Comparison of ENCODE assay signal across 15 mouse cellular contexts in the genomic region with DNA sequence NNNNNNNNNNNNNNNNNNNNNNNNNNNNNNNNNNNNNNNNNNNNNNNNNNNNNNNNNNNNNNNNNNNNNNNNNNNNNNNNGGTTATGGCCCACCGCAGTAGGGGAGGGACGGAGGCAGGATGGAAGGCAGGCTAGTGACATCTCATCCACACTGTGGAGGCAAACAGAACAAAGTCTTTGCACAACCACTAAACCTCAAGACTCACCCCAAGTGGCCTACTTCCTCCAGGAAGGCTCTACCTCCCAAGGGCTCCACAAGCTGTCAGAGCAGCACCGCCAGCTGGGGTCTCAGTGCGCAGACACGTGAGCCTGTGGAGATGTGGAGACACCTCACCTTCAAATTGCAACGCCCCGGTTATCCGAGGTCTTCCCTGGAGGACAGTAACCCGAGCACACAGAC.
"Had no signal": no experiment of that assay in that cellular context is flagged by ENCODE, and none has a peak within 500 bp of the region (broad histone marks: within the 10 kb centered on the region; RNA-seq: fewer than 3 reads in every experiment).

No protein-coding gene starts in this region.

- H3K9ac ChIP-seq: intestine, embryonic 15.5 days; limb, embryonic 13.5 days; liver, embryonic 14.5 days; midbrain, embryonic 13.5 days had no signal

- DNase-seq: kidney, adult 18-20 months; kidney, adult 9 months; kidney, postnatal 14 days; kidney, postnatal 4 days; lung, adult 2 months; lung, postnatal 14 days; lung, postnatal 4 days; thymus, adult 18-20 months; thymus, postnatal 36 days had no signal

- H3K36me3 ChIP-seq: intestine, embryonic 15.5 days; limb, embryonic 10.5 days; limb, embryonic 13.5 days; midbrain, embryonic 13.5 days had no signal

- H3K4me3 ChIP-seq: intestine, embryonic 15.5 days; limb, embryonic 10.5 days; limb, embryonic 13.5 days; megakaryocyte, embryonic 14.5 days; midbrain, embryonic 13.5 days had no signal

- H3K4me1 ChIP-seq: megakaryocyte, embryonic 14.5 days had no signal

- ATAC-seq: intestine, embryonic 15.5 days; midbrain, embryonic 13.5 days had no signal

- H3K9me3 ChIP-seq: intestine, embryonic 15.5 days; limb, embryonic 10.5 days; limb, embryonic 13.5 days; midbrain, embryonic 13.5 days had no signal

- H3K27me3 ChIP-seq: intestine, embryonic 15.5 days; midbrain, embryonic 13.5 days had no signal

- H3K4me2 ChIP-seq: intestine, embryonic 15.5 days; limb, embryonic 13.5 days; midbrain, embryonic 13.5 days had no signal

- H3K27ac ChIP-seq: intestine, embryonic 15.5 days; limb, embryonic 10.5 days; limb, embryonic 13.5 days; liver, embryonic 14.5 days; midbrain, embryonic 13.5 days had no signal
